Mouse (Mus musculus): ENCODE results near the gene Snrpa1.

- TF ChIP-seq CTCF (IDR thresholded peaks at IDR 0.05; ENCODE audit: extremely low read depth, insufficient read depth, low read length) (no peak), POLR2A (IDR thresholded peaks at IDR 0.05; ENCODE audit: extremely low read depth, insufficient read depth, low read length) (no peak)
Observed at GRCm38 (mm10) chr7:66028766-66029512, 29.9 kb upstream of the Snrpa1 start.
